Mouse (Mus musculus): ENCODE results near the gene Arfgap3. TPM values are rescaled to one million over a fixed set of nuclear protein-coding genes. Genes with fewer than 3 reads are reported as not detected.

Gene Arfgap3
- polyA plus RNA-seq, 2 experiments = 10.1 to 15.3 TPM

DNA sequence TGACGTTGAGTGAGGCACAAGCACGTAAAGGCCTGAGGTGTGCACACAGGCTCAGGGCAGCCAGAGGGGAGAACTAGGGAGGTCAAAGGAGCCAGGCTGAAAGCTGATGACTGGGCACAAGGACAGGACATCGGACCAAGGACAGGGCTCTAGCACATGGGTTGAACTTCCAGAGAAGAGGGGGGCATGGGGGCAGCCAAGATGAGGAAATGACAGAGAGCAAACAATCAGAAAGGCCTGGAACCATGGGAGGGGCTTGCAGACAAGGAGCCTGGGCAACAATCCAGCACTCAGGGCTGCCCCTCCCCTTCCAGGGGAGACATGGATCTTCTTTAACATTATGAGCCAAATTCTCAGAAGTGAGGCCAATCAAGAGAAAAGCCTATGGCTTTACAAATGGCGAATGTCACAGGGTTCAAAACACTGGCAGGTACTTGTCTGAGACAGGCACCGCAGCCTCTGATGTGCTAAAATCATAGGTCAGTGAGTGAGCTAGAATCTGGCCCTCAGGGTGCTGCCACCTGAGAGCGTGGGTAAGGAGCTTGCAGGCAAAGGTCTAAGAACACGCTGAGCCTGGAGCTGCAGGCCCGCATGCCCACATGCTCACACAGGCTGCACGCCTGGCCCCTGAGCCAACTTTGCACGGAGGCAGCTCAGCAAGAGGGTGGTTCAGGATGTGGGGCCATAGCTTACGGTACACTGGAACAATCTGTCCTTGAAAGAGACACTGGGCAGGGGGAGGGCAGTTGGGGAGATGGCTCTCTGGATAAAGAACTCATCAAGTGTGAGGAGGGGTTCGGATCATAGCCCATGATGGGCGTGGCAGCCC, 46.2 kb downstream of the Arfgap3 start:
- H3K27ac ChIP-seq = no peak overlapping the region
- no peaks in the 10 kb centered on the region for H3K9me3 ChIP-seq (ENCODE audit: control insufficient read depth, low read length)
- no peaks in the 10 kb centered on the region for H3K27me3 ChIP-seq (ENCODE audit: control insufficient read depth, insufficient read depth, low read length)
- peaks cover 10 to 24% of the 10 kb centered on the region in 2 experiments for H3K4me1 ChIP-seq (replicated peaks; ENCODE audit: control insufficient read depth in 2 of 2, insufficient read depth in 2 of 2, low read length in 1 of 2)
- no peak overlapping the region for H3K9ac ChIP-seq (replicated peaks)
- H3K4me3 ChIP-seq (ENCODE audit: insufficient read depth in 1 of 2, low read depth in 2 of 2, low read length in 2 of 2) = no peak overlapping the region
- H3K4me2 ChIP-seq (ENCODE audit: low read depth) = no peak overlapping the region
- ATAC-seq (ENCODE audit: insufficient read depth) (no peak), DNase-seq (ENCODE audit: low read depth in 3 of 3, low spot score in 3 of 3) (no peak)
- no peaks in the 10 kb centered on the region; the same call in 1 of the 2 replicates for H3K36me3 ChIP-seq (replicated peaks; ENCODE audit: control insufficient read depth, insufficient read depth, low read depth)
- WGBS (ENCODE audit: insufficient replicate concordance) = 70% methylated on average over 13 of the region's 13 CpGs
- TF ChIP-seq EP300 (IDR thresholded peaks at IDR 0.05; ENCODE audit: low read depth) (no peak), CTCF (IDR thresholded peaks at IDR 0.05; ENCODE audit: low read depth) (no peak)

DNA sequence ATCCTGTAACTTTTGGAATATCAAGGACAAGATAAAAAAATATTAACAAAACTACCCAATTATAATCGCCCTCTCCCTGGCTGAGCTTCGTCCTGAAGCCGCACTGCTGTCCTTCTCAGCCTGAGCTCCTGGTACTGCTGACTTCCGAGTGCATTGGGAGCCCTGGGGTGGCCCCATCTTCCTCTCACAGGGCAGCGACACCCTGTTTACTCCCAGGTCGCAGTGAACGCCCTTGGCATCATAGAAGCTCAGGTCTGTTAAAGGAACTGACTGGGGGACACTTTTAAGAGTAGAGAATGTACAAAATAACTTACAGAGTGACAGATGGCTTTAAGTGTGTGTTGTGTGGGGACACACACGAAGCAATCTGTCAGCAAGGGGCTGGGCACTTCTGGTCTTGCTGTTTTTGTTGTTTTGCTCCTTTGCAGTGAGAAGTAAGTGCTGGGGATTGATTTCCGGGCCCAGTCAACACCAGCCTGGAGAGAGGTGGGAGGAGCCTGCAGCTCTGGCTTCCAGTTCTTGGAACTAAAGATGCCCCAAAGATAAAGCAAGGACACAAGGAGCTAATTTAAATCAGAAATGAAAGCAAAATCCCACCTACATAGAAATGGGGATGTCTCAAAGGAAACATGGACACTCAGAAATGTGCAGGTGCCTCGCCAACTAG, 50.0 kb downstream of the Arfgap3 start:
- WGBS (ENCODE audit: insufficient replicate concordance) = 58% methylated on average over 10 of the region's 10 CpGs
- ATAC-seq (ENCODE audit: insufficient read depth) = peak; percentile 69
- peak overlapping the region; percentile 52 for H3K27ac ChIP-seq

DNA sequence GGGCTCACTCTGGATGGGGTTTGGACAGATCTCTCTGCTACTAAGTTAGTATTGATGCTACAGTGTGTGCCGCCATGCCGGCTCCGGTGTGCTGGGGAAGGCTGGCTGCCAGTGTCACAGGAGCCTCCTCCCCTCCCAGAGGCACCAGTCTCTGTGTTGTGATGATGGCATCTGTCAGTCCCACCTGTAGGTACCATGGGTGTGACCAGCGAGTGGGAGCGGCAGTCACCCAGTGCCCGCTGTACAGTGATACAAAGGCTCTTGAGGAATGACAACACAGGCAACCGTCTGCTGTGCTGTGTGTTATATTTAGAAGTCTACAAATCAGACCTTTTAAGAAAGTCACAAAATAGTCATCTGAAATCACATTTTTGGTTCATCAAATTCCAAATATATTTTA, 50.6 kb downstream of the Arfgap3 start:
- Histone ChIP-seq H3K4me3 (ENCODE audit: insufficient read depth in 1 of 2, low read depth in 2 of 2, low read length in 2 of 2) (no peak overlapping the region), H3K4me2 (ENCODE audit: low read depth) (no peak overlapping the region), H3K36me3 (replicated peaks; ENCODE audit: control insufficient read depth, insufficient read depth, low read depth) (no peaks in the 10 kb centered on the region), H3K27me3 (ENCODE audit: control insufficient read depth, insufficient read depth, low read length) (no peaks in the 10 kb centered on the region), H3K4me1 (replicated peaks; ENCODE audit: control insufficient read depth in 2 of 2, insufficient read depth in 2 of 2, low read length in 1 of 2) (peaks cover 0 to 15% of the 10 kb centered on the region in 2 experiments; a peak in 3 of 4 replicates), H3K9me3 (ENCODE audit: control insufficient read depth, low read length) (no peaks in the 10 kb centered on the region), H3K9ac (replicated peaks) (no peak overlapping the region), H3K27ac (peak overlapping the region; percentile 4; the same call in 1 of the 2 replicates)
- ATAC-seq (ENCODE audit: insufficient read depth) (peak; percentile 54; the same call in 1 of the 2 replicates), DNase-seq (ENCODE audit: low read depth in 3 of 3, low spot score in 3 of 3) (no peak)
- 81% methylated on average over 7 of the region's 7 CpGs for WGBS (ENCODE audit: insufficient replicate concordance)
- no peak for TF ChIP-seq CTCF (IDR thresholded peaks at IDR 0.05; ENCODE audit: low read depth)
- no peak for TF ChIP-seq EP300 (IDR thresholded peaks at IDR 0.05; ENCODE audit: low read depth)

More for the DNA sequence above, 50.0 kb downstream of the Arfgap3 start:
- DNase-seq (ENCODE audit: low read depth in 3 of 3, low spot score in 3 of 3) = no peak
- TF ChIP-seq CTCF (IDR thresholded peaks at IDR 0.05; ENCODE audit: low read depth) (no peak), EP300 (IDR thresholded peaks at IDR 0.05; ENCODE audit: low read depth) (no peak)
- peaks cover 0 to 11% of the 10 kb centered on the region in 2 experiments; a peak in 3 of 4 replicates for H3K4me1 ChIP-seq (replicated peaks; ENCODE audit: control insufficient read depth in 2 of 2, insufficient read depth in 2 of 2, low read length in 1 of 2)
- no peaks in the 10 kb centered on the region for H3K27me3 ChIP-seq (ENCODE audit: control insufficient read depth, insufficient read depth, low read length)
- H3K36me3 ChIP-seq (replicated peaks; ENCODE audit: control insufficient read depth, insufficient read depth, low read depth) = no peaks in the 10 kb centered on the region
- no peaks in the 10 kb centered on the region for H3K9me3 ChIP-seq (ENCODE audit: control insufficient read depth, low read length)
- no peak overlapping the region for H3K9ac ChIP-seq (replicated peaks)
- H3K4me2 ChIP-seq (ENCODE audit: low read depth) = no peak overlapping the region; the same call in 1 of the 2 replicates
- H3K4me3 ChIP-seq (ENCODE audit: insufficient read depth in 1 of 2, low read depth in 2 of 2, low read length in 2 of 2) = no peak overlapping the region

- Histone ChIP-seq H3K4me1 (replicated peaks; ENCODE audit: control insufficient read depth in 2 of 2, insufficient read depth in 2 of 2, low read length in 1 of 2) (peaks cover 0 to 15% of the 10 kb centered on the region in 2 experiments; a peak in 3 of 4 replicates), H3K4me2 (ENCODE audit: low read depth) (no peak overlapping the region), H3K27me3 (ENCODE audit: control insufficient read depth, insufficient read depth, low read length) (no peaks in the 10 kb centered on the region), H3K27ac (no peak overlapping the region), H3K9me3 (ENCODE audit: control insufficient read depth, low read length) (no peaks in the 10 kb centered on the region), H3K36me3 (replicated peaks; ENCODE audit: control insufficient read depth, insufficient read depth, low read depth) (no peaks in the 10 kb centered on the region), H3K4me3 (ENCODE audit: insufficient read depth in 1 of 2, low read depth in 2 of 2, low read length in 2 of 2) (no peak overlapping the region), H3K9ac (replicated peaks) (no peak overlapping the region)
- ATAC-seq (ENCODE audit: insufficient read depth) (no peak), DNase-seq (ENCODE audit: low read depth in 3 of 3, low spot score in 3 of 3) (no peak)
- 65% methylated on average over 2 of the region's 2 CpGs for WGBS (ENCODE audit: insufficient replicate concordance)
- TF ChIP-seq CTCF (IDR thresholded peaks at IDR 0.05; ENCODE audit: low read depth) (peak; percentile 65), EP300 (IDR thresholded peaks at IDR 0.05; ENCODE audit: low read depth) (no peak)
These were observed 51.2 kb downstream of the Arfgap3 start for GRCm38 (mm10) chr15:83298810-83299209.

GRCm38 (mm10) chr15:83298313-83298712, 51.7 kb downstream of the Arfgap3 start:
- WGBS (ENCODE audit: insufficient replicate concordance) = 71% methylated on average over 8 of the region's 8 CpGs
- no peak overlapping the region for H3K4me3 ChIP-seq (ENCODE audit: insufficient read depth in 1 of 2, low read depth in 2 of 2, low read length in 2 of 2)
- ATAC-seq (ENCODE audit: insufficient read depth) = no peak

More at GRCm38 (mm10) chr15:83298313-83298712, 51.7 kb downstream of the Arfgap3 start:
- no peak for DNase-seq (ENCODE audit: low read depth in 3 of 3, low spot score in 3 of 3)
- H3K27me3 ChIP-seq (ENCODE audit: control insufficient read depth, insufficient read depth, low read length) = no peaks in the 10 kb centered on the region
- no peaks in the 10 kb centered on the region for H3K9me3 ChIP-seq (ENCODE audit: control insufficient read depth, low read length)
- no peak overlapping the region for H3K9ac ChIP-seq (replicated peaks)
- no peaks in the 10 kb centered on the region for H3K36me3 ChIP-seq (replicated peaks; ENCODE audit: control insufficient read depth, insufficient read depth, low read depth)
- H3K4me1 ChIP-seq (replicated peaks; ENCODE audit: control insufficient read depth in 2 of 2, insufficient read depth in 2 of 2, low read length in 1 of 2) = peaks cover 0 to 13% of the 10 kb centered on the region in 2 experiments; a peak in 3 of 4 replicates
- H3K4me2 ChIP-seq (ENCODE audit: low read depth) = no peak overlapping the region
- H3K27ac ChIP-seq = no peak overlapping the region
- no peak for TF ChIP-seq EP300 (IDR thresholded peaks at IDR 0.05; ENCODE audit: low read depth)
- TF ChIP-seq CTCF (IDR thresholded peaks at IDR 0.05; ENCODE audit: low read depth) = peak; percentile 64

All from liver, embryonic 14.5 days (tissue).